Mouse (Mus musculus): ENCODE measurements around the gene Nabp1. TPM values are rescaled to one million over a fixed set of nuclear protein-coding genes. Genes with fewer than 3 reads are reported as not detected.
"Not testable (repeated sequence)": the region's sequence is repeated elsewhere in the genome, so short reads cannot be mapped to it uniquely, and the experiment has no call there.

Gene Nabp1
- polyA plus RNA-seq, 1 experiment from 2014 or later, result 17.6 TPM

DNA sequence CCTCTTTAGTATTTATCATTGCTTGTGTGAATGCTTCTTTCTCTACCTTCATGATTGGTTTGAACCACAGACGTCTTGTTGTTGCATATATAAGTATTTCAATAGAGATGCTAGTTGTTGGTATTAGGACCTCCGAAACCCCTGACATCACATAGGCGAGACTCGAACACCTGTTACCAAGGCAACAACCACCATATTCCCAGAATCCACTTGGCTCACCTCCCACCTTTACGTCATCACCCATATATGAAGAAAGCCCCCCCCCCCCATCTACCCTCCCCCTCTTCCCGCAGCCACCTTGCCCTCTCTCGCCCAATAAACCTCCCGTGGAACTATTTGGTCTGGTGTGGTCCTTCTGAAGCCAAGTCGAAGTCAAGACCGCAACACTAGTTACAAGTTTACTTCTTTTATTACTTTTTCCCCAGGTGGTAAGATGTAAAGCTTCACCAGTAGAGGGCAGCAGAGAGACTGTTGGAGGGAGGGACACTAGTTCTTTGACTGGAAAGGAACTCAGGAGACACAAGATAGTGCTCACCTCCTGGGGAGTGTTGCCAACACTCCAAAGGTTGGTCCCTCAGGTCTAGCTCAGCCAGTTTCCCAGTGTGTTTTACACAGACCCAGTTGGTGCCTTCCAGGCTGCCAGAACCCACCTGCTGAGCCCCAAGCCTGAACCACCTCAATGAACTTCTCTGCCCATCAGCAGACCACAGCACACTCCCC lies 19.3 kb downstream of the Nabp1 start:
- Histone ChIP-seq H3K9ac (no peak overlapping the region), H3K4me1 (replicated peaks) (no peaks in the 10 kb centered on the region), H3K9me3 (replicated peaks) (no peaks in the 10 kb centered on the region), H3K4me2 (no peak overlapping the region), H3K27ac (ENCODE audit: poor library complexity, severe bottlenecking) (no peak overlapping the region), H3K4me3 (no peak overlapping the region), H3K27me3 (replicated peaks) (no peaks in the 10 kb centered on the region), H3K36me3 (no peaks in the 10 kb centered on the region)
- WGBS, result 64% methylated on average over 10 of the region's 10 CpGs
- ATAC-seq (ENCODE audit: insufficient number of reproducible peaks, low FRiP score), result no peak

DNA sequence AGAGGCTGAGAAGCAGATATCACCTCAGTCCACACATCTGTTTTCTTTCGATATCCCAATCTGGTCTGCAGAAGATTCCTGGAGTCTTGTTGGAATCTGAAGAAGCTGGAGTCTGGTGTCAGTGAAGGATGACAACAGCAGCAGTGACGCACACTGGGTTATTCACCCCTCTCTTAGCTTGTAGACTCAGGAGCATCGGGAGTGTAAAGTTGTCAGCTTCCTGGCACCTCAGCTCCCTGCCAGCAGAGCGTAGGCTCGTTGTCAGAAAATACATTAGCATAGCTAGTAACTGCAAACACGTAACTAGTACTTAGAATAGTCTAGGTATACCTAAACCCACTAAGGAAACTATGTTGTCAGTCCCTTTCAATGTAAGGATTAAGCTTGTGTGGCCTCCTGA lies 20.1 kb downstream of the Nabp1 start:
- Histone ChIP-seq H3K27me3 (replicated peaks) (no peaks in the 10 kb centered on the region), H3K4me1 (replicated peaks) (no peaks in the 10 kb centered on the region), H3K9me3 (replicated peaks) (no peaks in the 10 kb centered on the region), H3K27ac (ENCODE audit: poor library complexity, severe bottlenecking) (no peak overlapping the region), H3K9ac (no peak overlapping the region), H3K36me3 (no peaks in the 10 kb centered on the region), H3K4me2 (no peak overlapping the region), H3K4me3 (no peak overlapping the region)
- ATAC-seq (ENCODE audit: insufficient number of reproducible peaks, low FRiP score), result no peak
- 48% methylated on average over 6 of the region's 6 CpGs for WGBS

DNA sequence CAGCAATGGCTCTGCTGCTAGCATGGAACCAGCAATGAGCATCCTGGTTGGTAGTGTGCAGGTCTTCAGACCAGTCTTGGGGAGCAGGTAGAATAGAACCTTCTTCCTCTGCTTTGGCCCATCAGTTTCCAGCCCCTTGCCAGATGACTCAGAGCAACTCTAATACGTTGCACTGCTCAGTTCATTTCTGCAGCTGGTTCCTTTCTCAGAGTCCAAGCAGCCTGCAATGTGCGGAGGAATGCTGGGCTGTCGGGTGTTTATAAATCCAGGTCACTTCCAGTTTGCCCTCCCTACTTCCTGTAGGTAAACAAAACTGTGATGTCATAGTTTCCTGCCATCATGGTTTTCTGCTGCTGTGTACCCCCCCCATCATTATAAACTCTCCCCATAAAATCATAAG lies 21.0 kb downstream of the Nabp1 start:
- Histone ChIP-seq H3K4me3 (no peak overlapping the region), H3K4me1 (replicated peaks) (no peaks in the 10 kb centered on the region), H3K9ac (no peak overlapping the region), H3K27me3 (replicated peaks) (no peaks in the 10 kb centered on the region), H3K4me2 (no peak overlapping the region), H3K27ac (ENCODE audit: poor library complexity, severe bottlenecking) (no peak overlapping the region), H3K9me3 (replicated peaks) (no peaks in the 10 kb centered on the region), H3K36me3 (no peaks in the 10 kb centered on the region)
- WGBS, result 53% methylated on average over 3 of the region's 3 CpGs
- ATAC-seq (ENCODE audit: insufficient number of reproducible peaks, low FRiP score), result no peak

DNA sequence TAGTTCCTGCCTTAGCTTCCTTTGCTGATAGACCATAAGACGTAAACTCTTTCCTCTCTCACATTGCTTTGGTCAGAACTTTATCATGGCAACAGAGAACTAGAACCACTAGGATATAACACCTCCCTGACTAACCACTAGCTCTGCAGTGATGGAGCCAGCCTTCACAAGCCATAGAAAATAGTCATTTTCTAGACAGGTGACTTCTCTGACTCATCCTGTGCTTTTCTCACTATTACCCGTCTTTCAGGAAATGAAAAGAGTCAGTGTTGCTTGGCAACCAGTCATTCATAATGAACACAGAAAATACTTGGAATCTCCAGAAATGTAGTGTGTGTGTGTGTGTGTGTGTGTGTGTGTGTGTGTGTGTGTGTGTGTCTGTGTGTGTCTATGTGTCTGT lies 29.4 kb downstream of the Nabp1 start:
- Histone ChIP-seq H3K4me2 (no peak overlapping the region), H3K27me3 (replicated peaks) (no peaks in the 10 kb centered on the region), H3K4me1 (replicated peaks) (no peaks in the 10 kb centered on the region), H3K27ac (ENCODE audit: poor library complexity, severe bottlenecking) (no peak overlapping the region), H3K4me3 (no peak overlapping the region), H3K9me3 (replicated peaks) (no peaks in the 10 kb centered on the region), H3K36me3 (no peaks in the 10 kb centered on the region), H3K9ac (no peak overlapping the region)
- ATAC-seq (ENCODE audit: insufficient number of reproducible peaks, low FRiP score), result no peak
- 57% methylated on average over 2 of the region's 2 CpGs for WGBS

DNA sequence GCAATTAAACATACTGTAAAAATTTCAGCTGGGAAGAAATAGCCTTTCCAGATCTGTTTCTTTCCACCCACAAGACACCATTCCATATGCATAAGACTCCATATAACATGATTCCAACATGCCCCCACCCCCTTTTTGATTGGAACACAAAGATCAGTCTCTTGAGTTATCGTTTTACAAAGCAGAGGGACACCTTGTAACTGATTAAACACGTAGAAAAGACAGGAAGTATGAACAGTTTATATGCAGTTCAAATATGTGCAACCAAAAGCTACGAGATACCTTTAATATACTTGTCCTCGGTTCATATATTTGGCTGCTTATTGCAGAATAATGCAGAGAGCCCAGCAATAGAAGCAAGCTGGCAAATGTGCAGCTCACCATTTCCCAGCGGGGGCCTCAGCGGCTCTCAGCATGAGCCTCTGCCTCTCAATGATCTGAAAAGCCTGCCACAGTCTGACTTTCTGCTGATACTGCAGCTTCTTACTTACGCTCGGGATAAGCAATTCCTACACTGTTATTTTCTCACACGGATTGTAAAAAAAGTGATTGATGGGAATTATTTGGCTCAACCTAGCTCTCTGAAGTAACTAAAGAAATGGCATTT lies 32.3 kb downstream of the Nabp1 start:
- H3K4me3 ChIP-seq, result no peak overlapping the region
- no peak overlapping the region for H3K27ac ChIP-seq (ENCODE audit: poor library complexity, severe bottlenecking)
- no peaks in the 10 kb centered on the region for H3K36me3 ChIP-seq
- no peak overlapping the region for H3K4me2 ChIP-seq
- H3K27me3 ChIP-seq (replicated peaks), result no peaks in the 10 kb centered on the region
- no peaks in the 10 kb centered on the region for H3K4me1 ChIP-seq (replicated peaks)
- no peak for ATAC-seq (ENCODE audit: insufficient number of reproducible peaks, low FRiP score)
- H3K9ac ChIP-seq, result no peak overlapping the region
- H3K9me3 ChIP-seq (replicated peaks), result no peaks in the 10 kb centered on the region
- 42% methylated on average over 9 of the region's 9 CpGs for WGBS

DNA sequence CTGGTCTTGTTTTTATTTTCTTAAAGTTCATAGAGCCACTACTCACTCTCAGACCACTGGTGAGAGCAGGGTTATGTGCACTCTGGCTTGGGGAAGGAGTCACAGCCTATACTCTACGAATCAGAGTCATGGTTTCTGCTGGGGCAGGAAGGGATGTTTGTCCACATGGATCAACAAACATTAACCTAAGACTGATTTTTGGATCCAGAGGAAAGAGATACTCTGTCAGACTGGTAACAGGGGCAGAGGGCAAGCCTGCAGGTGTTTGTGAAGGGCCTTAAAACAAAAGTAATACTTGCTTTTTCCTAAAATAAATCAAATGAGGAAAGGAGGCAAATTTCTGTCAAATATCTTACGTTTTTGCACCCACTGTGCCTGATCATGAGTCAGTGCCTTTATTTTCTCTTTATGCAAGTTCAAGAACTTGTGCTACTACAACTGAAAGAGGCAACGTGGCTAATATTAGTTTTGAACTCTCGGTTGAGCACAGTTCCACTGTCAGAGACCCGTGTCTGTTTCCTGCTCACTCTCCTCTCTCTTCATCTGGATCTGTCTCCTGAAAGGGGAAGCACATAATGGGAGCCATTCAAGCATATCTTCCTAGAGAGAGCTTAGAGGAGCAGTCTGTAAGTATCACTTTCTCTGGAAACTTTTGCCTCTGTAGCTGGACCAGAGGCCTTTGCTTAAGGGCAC lies 32.9 kb downstream of the Nabp1 start:
- Histone ChIP-seq H3K4me1 (replicated peaks) (no peaks in the 10 kb centered on the region), H3K9me3 (replicated peaks) (no peaks in the 10 kb centered on the region), H3K9ac (no peak overlapping the region), H3K4me3 (no peak overlapping the region), H3K27me3 (replicated peaks) (no peaks in the 10 kb centered on the region), H3K27ac (ENCODE audit: poor library complexity, severe bottlenecking) (no peak overlapping the region), H3K36me3 (no peaks in the 10 kb centered on the region), H3K4me2 (no peak overlapping the region)
- ATAC-seq (ENCODE audit: insufficient number of reproducible peaks, low FRiP score), result no peak
- 59% methylated on average over 5 of the region's 5 CpGs for WGBS

DNA sequence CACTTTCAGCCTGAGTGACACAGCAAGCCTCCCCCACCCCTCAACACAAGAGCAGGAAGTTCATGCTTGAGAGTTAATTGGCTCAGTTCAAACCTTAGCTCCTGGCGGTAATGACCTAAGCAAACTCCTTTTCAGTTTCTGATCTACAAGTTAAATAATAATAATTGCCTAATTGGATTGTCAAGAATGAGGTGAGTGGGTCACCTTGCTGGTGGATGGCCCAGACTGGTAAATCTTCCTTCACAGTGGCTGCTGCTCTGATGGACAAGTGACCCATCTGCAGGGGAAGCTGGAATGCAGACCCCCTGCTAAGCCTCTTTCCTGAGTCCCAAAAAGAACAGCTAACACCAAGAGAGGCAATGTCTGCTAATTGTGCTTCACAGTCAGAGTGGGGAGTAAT lies 48.5 kb downstream of the Nabp1 start:
- no peak for ATAC-seq (ENCODE audit: insufficient number of reproducible peaks, low FRiP score)
- H3K9ac ChIP-seq, result no peak overlapping the region
- H3K4me2 ChIP-seq, result no peak overlapping the region
- no peaks in the 10 kb centered on the region for H3K27me3 ChIP-seq (replicated peaks)
- no peak overlapping the region for H3K4me3 ChIP-seq
- H3K36me3 ChIP-seq, result no peaks in the 10 kb centered on the region
- WGBS, result 21% methylated on average over 1 of the region's 1 CpGs
- H3K27ac ChIP-seq (ENCODE audit: poor library complexity, severe bottlenecking), result no peak overlapping the region
- no peaks in the 10 kb centered on the region for H3K9me3 ChIP-seq (replicated peaks)
- H3K4me1 ChIP-seq (replicated peaks), result no peaks in the 10 kb centered on the region

DNA sequence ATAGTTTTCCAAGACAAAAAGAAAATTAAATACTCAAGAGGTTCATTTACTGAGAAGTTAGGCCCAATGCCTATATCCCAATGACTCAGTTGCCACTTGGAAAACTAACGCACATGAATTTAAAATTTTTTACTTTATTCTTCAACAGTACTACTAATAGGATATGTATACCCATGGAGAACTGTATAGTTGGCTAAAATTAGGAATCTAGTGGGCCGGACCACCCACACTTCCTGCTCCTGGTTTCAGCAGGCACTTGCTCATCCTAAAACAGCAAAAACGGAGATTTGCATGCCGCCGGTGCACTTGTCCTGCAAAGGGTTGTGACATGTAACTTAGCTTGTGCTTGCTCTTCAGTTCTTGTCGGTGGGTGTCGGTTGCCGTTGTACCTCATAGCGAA lies 51.9 kb downstream of the Nabp1 start:
- Histone ChIP-seq H3K36me3 (no peaks in the 10 kb centered on the region), H3K9me3 (replicated peaks) (no peaks in the 10 kb centered on the region)
- WGBS, result 91% methylated on average over 9 of the region's 9 CpGs

DNA sequence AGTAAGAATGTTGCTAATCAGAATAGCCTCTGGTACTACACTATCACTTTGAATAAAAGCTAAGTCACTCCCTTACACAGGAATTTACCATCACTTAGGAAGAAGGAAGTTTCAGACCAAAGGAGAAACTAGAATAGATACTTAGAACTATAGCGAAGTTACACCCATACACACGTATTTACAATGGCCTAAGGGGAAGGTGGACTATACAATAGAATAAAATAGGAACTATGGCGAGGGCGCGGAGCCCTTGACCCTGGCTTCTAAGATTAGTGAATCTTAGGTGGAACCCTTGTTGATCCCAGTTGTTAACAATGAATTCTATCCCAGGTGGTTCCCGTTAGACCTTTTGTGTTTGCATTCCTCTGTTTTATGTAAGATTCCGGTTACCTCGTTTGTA lies 57.2 kb downstream of the Nabp1 start:
- not testable (repeated sequence) for H3K4me2 ChIP-seq; H3K9me3 ChIP-seq (replicated peaks); H3K9ac ChIP-seq; H3K36me3 ChIP-seq; ATAC-seq (ENCODE audit: insufficient number of reproducible peaks, low FRiP score); H3K27ac ChIP-seq (ENCODE audit: poor library complexity, severe bottlenecking); H3K4me1 ChIP-seq (replicated peaks); H3K27me3 ChIP-seq (replicated peaks); H3K4me3 ChIP-seq
- WGBS, result 90% methylated on average over 8 of the region's 8 CpGs

More for the DNA sequence above, 51.9 kb downstream of the Nabp1 start:
- Histone ChIP-seq H3K4me3 (no peak overlapping the region), H3K9ac (no peak overlapping the region), H3K27ac (ENCODE audit: poor library complexity, severe bottlenecking) (no peak overlapping the region), H3K4me2 (no peak overlapping the region), H3K27me3 (replicated peaks) (no peaks in the 10 kb centered on the region), H3K4me1 (replicated peaks) (no peaks in the 10 kb centered on the region)
- no peak for ATAC-seq (ENCODE audit: insufficient number of reproducible peaks, low FRiP score)

DNA sequence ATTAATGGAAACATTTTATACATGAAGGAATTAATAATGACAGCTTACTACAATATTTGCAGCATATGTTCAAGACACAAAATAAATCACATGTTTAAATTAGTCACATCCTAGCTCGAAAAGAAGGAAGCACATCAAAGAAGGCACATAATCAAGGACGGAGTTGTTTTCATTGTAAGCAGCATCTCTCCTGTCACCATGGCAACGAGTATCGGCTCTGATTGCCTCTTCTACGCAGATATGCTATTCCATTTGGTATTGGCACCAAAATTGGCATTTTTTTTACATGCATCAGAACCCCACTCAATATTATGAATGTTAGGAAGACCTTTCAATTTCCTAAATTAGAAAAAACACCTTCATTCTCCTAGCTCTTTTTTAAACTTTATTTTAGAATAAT lies 59.5 kb downstream of the Nabp1 start:
- H3K4me3 ChIP-seq, result no peak overlapping the region

More for the DNA sequence above, 59.5 kb downstream of the Nabp1 start:
- Histone ChIP-seq H3K36me3 (no peaks in the 10 kb centered on the region), H3K27me3 (replicated peaks) (no peaks in the 10 kb centered on the region), H3K4me1 (replicated peaks) (no peaks in the 10 kb centered on the region), H3K9ac (no peak overlapping the region), H3K4me2 (no peak overlapping the region), H3K9me3 (replicated peaks) (no peaks in the 10 kb centered on the region; the same call in 1 of the 2 replicates), H3K27ac (ENCODE audit: poor library complexity, severe bottlenecking) (no peak overlapping the region)
- no peak for ATAC-seq (ENCODE audit: insufficient number of reproducible peaks, low FRiP score)
- 71% methylated on average over 5 of the region's 5 CpGs for WGBS

Measured in heart, embryonic 12.5 days (tissue).